Mouse (Mus musculus): Measurements from ENCODE around the gene Ntm. TPM values are rescaled to one million over a fixed set of nuclear protein-coding genes. Genes with fewer than 3 reads are reported as not detected.

Gene Ntm
- polyA plus RNA-seq, 1 experiment = not detected

DNA sequence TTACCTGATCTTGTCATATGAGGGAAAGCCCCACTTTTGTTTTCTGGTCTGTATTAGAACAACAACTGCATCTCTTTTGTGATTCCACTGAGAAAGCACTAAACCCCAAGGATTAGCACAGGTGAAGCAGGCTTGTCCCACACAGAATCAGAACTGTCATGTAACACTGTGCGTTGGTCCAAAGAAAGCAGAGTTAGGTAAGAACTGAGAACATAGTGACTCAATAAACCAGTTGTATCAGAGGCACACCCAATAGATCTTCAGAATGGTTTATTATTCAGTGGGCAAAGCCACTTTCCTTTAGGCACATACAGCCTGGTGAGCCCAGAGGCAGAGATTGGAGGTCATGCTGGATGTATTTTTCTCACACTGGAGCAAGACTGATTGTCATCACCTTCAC is 556.9 kb downstream of the Ntm start:
- no peak overlapping the region for H3K4me2 ChIP-seq (ENCODE audit: low read depth)
- H3K36me3 ChIP-seq (ENCODE audit: control insufficient read depth, insufficient read depth) = no peaks in the 10 kb centered on the region
- no peaks in the 10 kb centered on the region for H3K27me3 ChIP-seq (ENCODE audit: control insufficient read depth, insufficient read depth, insufficient read length)
- no peaks in the 10 kb centered on the region for H3K79me2 ChIP-seq (ENCODE audit: control insufficient read depth, insufficient read depth)
- no peak overlapping the region for H3ac ChIP-seq (ENCODE audit: control insufficient read depth, insufficient read length)
- TF ChIP-seq POLR2A (IDR thresholded peaks at IDR 0.05; ENCODE audit: insufficient read length, low read depth) = no peak
- TF ChIP-seq TCF3 (IDR thresholded peaks at IDR 0.05; ENCODE audit: insufficient read length, low read depth) = no peak
- TF ChIP-seq USF1 (IDR thresholded peaks at IDR 0.05; ENCODE audit: low read depth) = no peak
- TF ChIP-seq CEBPB (IDR thresholded peaks at IDR 0.05; ENCODE audit: insufficient read depth, poor library complexity, severe bottlenecking) = no peak
- no peak for TF ChIP-seq REST (IDR thresholded peaks at IDR 0.05; ENCODE audit: insufficient read depth, insufficient read length)
- TF ChIP-seq E2F4 (IDR thresholded peaks at IDR 0.05; ENCODE audit: insufficient read depth) = no peak
- TF ChIP-seq MYOG (IDR thresholded peaks at IDR 0.05; ENCODE audit: control insufficient read depth in 1 of 3, insufficient read depth in 1 of 3, insufficient read length in 2 of 3, low read depth in 2 of 3) = no peak
- no peak for TF ChIP-seq MAX (IDR thresholded peaks at IDR 0.05; ENCODE audit: low read depth)
- TF ChIP-seq SRF (IDR thresholded peaks at IDR 0.05; ENCODE audit: control insufficient read depth, insufficient read length, low read depth) = no peak
- TF ChIP-seq TCF12 (IDR thresholded peaks at IDR 0.05; ENCODE audit: insufficient read depth, poor library complexity, severe bottlenecking) = no peak
- TF ChIP-seq POLR2AphosphoS2 (IDR thresholded peaks at IDR 0.05; ENCODE audit: insufficient read length, low read depth) = no peak
- no peak for TF ChIP-seq MYOD1 (IDR thresholded peaks at IDR 0.05; ENCODE audit: control insufficient read depth in 1 of 3, insufficient read length in 2 of 3, low read depth in 2 of 3)
- H3K4me3 ChIP-seq = no peak overlapping the region

DNA sequence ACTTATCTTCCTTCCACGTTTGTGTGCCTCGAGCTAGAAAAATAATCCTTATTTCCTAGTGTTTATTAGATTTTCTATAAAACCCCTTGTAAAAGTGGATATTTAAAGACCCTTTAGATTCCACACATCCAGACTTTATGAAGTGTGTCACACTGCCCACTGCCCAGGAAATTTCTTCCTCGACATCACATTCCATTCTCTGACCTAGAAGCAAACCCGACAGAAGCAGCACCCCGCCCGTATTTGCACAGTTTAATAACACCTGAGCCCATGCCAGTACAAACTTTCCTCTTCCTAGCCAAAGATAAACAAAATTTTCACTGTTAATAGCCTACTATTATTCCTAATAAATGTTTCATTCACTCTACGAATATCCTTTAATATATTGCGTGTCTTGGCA is 562.8 kb downstream of the Ntm start:
- TF ChIP-seq TCF12 (IDR thresholded peaks at IDR 0.05; ENCODE audit: insufficient read depth, poor library complexity, severe bottlenecking) (no peak), CEBPB (IDR thresholded peaks at IDR 0.05; ENCODE audit: insufficient read depth, poor library complexity, severe bottlenecking) (no peak), MYOD1 (IDR thresholded peaks at IDR 0.05; ENCODE audit: control insufficient read depth in 1 of 3, insufficient read length in 2 of 3, low read depth in 2 of 3) (no peak), POLR2A (IDR thresholded peaks at IDR 0.05; ENCODE audit: insufficient read length, low read depth) (no peak), SRF (IDR thresholded peaks at IDR 0.05; ENCODE audit: control insufficient read depth, insufficient read length, low read depth) (no peak), MYOG (IDR thresholded peaks at IDR 0.05; ENCODE audit: control insufficient read depth in 1 of 3, insufficient read depth in 1 of 3, insufficient read length in 2 of 3, low read depth in 2 of 3) (no peak), TCF3 (IDR thresholded peaks at IDR 0.05; ENCODE audit: insufficient read length, low read depth) (no peak), REST (IDR thresholded peaks at IDR 0.05; ENCODE audit: insufficient read depth, insufficient read length) (no peak)
- no peaks in the 10 kb centered on the region for H3K79me2 ChIP-seq (ENCODE audit: control insufficient read depth, insufficient read depth)
- H3K4me3 ChIP-seq = no peak overlapping the region
- H3K4me2 ChIP-seq (ENCODE audit: low read depth) = no peak overlapping the region
- H3K27me3 ChIP-seq (ENCODE audit: control insufficient read depth, insufficient read depth, insufficient read length) = no peaks in the 10 kb centered on the region
- no peak overlapping the region for H3ac ChIP-seq (ENCODE audit: control insufficient read depth, insufficient read length)
- H3K36me3 ChIP-seq (ENCODE audit: control insufficient read depth, insufficient read depth) = no peaks in the 10 kb centered on the region

- no peak overlapping the region for H3K4me3 ChIP-seq
- no peak overlapping the region for H3K4me2 ChIP-seq (ENCODE audit: low read depth)
- H3K27me3 ChIP-seq (ENCODE audit: control insufficient read depth, insufficient read depth, insufficient read length) = no peaks in the 10 kb centered on the region
- TF ChIP-seq POLR2A (IDR thresholded peaks at IDR 0.05; ENCODE audit: insufficient read length, low read depth) (no peak), TCF3 (IDR thresholded peaks at IDR 0.05; ENCODE audit: insufficient read length, low read depth) (no peak), CEBPB (IDR thresholded peaks at IDR 0.05; ENCODE audit: insufficient read depth, poor library complexity, severe bottlenecking) (no peak), E2F4 (IDR thresholded peaks at IDR 0.05; ENCODE audit: insufficient read depth) (no peak), SRF (IDR thresholded peaks at IDR 0.05; ENCODE audit: control insufficient read depth, insufficient read length, low read depth) (no peak), USF1 (IDR thresholded peaks at IDR 0.05; ENCODE audit: low read depth) (no peak), REST (IDR thresholded peaks at IDR 0.05; ENCODE audit: insufficient read depth, insufficient read length) (no peak), TCF12 (IDR thresholded peaks at IDR 0.05; ENCODE audit: insufficient read depth, poor library complexity, severe bottlenecking) (no peak), MYOD1 (IDR thresholded peaks at IDR 0.05; ENCODE audit: control insufficient read depth in 1 of 3, insufficient read length in 2 of 3, low read depth in 2 of 3) (no peak), MYOG (IDR thresholded peaks at IDR 0.05; ENCODE audit: control insufficient read depth in 1 of 3, insufficient read depth in 1 of 3, insufficient read length in 2 of 3, low read depth in 2 of 3) (no peak), POLR2AphosphoS2 (IDR thresholded peaks at IDR 0.05; ENCODE audit: insufficient read length, low read depth) (no peak)
- H3K79me2 ChIP-seq (ENCODE audit: control insufficient read depth, insufficient read depth) = no peaks in the 10 kb centered on the region
- H3ac ChIP-seq (ENCODE audit: control insufficient read depth, insufficient read length) = no peak overlapping the region
- no peaks in the 10 kb centered on the region for H3K36me3 ChIP-seq (ENCODE audit: control insufficient read depth, insufficient read depth)
These were observed 566.8 kb downstream of the Ntm start for GRCm38 (mm10) chr9:29396101-29396500.

GRCm38 (mm10) chr9:29393136-29393535 is 569.8 kb downstream of the Ntm start:
- H3K36me3 ChIP-seq (ENCODE audit: control insufficient read depth, insufficient read depth) = no peaks in the 10 kb centered on the region
- H3K4me2 ChIP-seq (ENCODE audit: low read depth) = no peak overlapping the region
- no peak overlapping the region for H3K4me3 ChIP-seq
- no peak overlapping the region for H3ac ChIP-seq (ENCODE audit: control insufficient read depth, insufficient read length)
- no peaks in the 10 kb centered on the region for H3K79me2 ChIP-seq (ENCODE audit: control insufficient read depth, insufficient read depth)
- no peaks in the 10 kb centered on the region for H3K27me3 ChIP-seq (ENCODE audit: control insufficient read depth, insufficient read depth, insufficient read length)
- no peak for TF ChIP-seq POLR2AphosphoS2 (IDR thresholded peaks at IDR 0.05; ENCODE audit: insufficient read length, low read depth)
- TF ChIP-seq REST (IDR thresholded peaks at IDR 0.05; ENCODE audit: insufficient read depth, insufficient read length) = no peak
- no peak for TF ChIP-seq TCF3 (IDR thresholded peaks at IDR 0.05; ENCODE audit: insufficient read length, low read depth)
- no peak for TF ChIP-seq TCF12 (IDR thresholded peaks at IDR 0.05; ENCODE audit: insufficient read depth, poor library complexity, severe bottlenecking)
- no peak for TF ChIP-seq MYOD1 (IDR thresholded peaks at IDR 0.05; ENCODE audit: control insufficient read depth in 1 of 3, insufficient read length in 2 of 3, low read depth in 2 of 3)
- TF ChIP-seq E2F4 (IDR thresholded peaks at IDR 0.05; ENCODE audit: insufficient read depth) = no peak
- no peak for TF ChIP-seq SRF (IDR thresholded peaks at IDR 0.05; ENCODE audit: control insufficient read depth, insufficient read length, low read depth)
- TF ChIP-seq CEBPB (IDR thresholded peaks at IDR 0.05; ENCODE audit: insufficient read depth, poor library complexity, severe bottlenecking) = no peak
- no peak for TF ChIP-seq MYOG (IDR thresholded peaks at IDR 0.05; ENCODE audit: control insufficient read depth in 1 of 3, insufficient read depth in 1 of 3, insufficient read length in 2 of 3, low read depth in 2 of 3)
- no peak for TF ChIP-seq MAX (IDR thresholded peaks at IDR 0.05; ENCODE audit: low read depth)
- TF ChIP-seq POLR2A (IDR thresholded peaks at IDR 0.05; ENCODE audit: insufficient read length, low read depth) = no peak
- TF ChIP-seq USF1 (IDR thresholded peaks at IDR 0.05; ENCODE audit: low read depth) = no peak
